Mouse (Mus musculus) frontal cortex, postnatal 36 days (tissue): ENCODE data around the gene Sox5.

ENCODE experiments used
- DNase-seq, 2 experiments: peaks; one replicate each; pipeline ENCODE4 v3.0.0; 2022; ENCODE audit warnings: low spot score in 2 of 2

Sox5 gene

DNA sequence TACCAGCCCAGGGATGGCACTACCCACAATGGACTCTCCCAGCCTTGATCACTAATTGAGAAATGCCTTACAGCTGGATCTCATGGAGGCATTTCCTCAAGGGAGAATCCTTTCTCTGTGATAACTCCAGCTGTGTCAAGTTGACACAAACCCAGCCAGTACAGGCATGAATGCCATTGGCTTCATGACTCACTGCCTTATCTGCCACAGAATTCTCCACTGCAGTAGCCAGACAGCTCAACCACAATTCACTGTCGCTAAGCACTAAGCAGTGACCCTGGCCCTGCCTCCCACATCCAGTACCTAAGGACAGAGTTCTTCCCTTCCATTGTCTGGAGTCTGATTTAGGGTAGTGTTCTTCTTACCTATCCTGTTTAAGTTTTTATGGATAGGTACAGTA is 65.4 kb downstream of the Sox5 start:
- no peak for DNase-seq

- DNase-seq: no peak
These were observed 69.9 kb downstream of the Sox5 start for GRCm38 (mm10) chr6:144711841-144712240.

GRCm38 (mm10) chr6:144710816-144711215 is 71.0 kb downstream of the Sox5 start:
- peak; percentile 6 to 12 for DNase-seq

DNA sequence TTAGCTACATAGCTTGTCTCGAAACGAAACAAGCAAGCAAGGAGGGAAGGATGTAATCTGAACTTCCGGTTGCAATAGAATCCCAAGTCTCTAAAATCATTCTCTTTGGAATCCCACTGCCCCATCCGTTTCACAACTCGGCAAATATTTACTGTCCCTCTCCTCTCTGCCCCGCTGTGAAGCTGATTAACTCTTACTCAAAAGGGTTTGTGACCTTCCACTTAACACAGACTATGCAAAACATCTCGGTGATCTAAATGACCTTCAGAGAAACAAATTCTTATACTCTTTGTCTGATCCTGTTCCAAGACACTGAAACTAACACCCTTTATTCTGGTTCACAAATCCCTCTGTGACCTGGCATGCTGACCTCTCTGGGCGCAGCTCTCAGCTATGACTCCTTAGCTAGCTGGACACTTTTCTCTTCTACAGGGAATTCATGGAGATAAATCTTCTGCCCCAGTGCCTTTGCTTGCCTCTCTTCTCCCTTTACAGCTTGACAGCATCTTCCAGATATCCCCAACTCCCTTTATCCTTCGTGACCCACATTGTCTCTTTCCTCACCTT is 72.1 kb downstream of the Sox5 start:
- DNase-seq: no peak

DNA sequence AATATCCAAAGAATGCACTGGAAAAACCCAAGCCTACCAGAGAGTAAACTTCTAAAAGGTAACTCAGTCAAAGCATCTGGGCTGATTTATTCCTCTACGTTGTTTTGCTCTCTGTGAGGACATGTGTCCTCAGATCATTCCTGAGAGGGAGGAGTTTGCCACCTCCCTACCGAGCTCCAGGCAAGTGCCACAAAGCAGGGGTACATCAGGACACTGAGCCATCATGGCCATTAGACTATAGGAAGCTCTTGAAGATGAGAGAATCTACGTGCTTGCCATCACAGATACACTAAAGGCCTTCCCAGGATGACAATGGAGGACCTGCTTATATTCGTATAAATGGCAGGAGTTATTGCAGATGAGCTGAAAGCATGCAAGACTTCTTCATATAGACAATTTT is 73.4 kb downstream of the Sox5 start:
- no peak for DNase-seq

DNA sequence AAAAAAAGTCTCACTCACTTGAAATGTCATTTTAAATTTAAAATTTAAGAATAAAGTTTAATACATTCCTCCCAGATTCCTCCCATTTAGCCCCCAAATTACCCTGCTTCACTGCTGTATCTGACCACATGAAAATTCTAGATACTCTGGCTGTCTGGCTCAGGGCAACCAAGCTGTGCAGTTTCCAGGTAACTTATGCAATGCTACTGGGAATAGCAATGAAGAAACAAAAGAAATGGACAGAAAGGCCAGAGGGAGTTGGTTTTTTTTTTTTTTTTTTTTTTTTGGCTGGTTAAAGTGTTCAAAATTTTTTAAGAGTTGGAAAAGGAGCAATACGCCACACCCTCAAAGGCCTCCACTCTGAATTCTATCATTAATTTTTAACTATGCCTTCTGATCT is 73.8 kb downstream of the Sox5 start:
- DNase-seq: no peak

- DNase-seq: no peak
These were observed 76.8 kb downstream of the Sox5 start for GRCm38 (mm10) chr6:144704962-144705361.

- peak; percentile 29 to 33 for DNase-seq
These were observed 86.1 kb downstream of the Sox5 start for GRCm38 (mm10) chr6:144695660-144696059.

GRCm38 (mm10) chr6:144693211-144693899 is 88.4 kb downstream of the Sox5 start:
- no peak for DNase-seq

DNA sequence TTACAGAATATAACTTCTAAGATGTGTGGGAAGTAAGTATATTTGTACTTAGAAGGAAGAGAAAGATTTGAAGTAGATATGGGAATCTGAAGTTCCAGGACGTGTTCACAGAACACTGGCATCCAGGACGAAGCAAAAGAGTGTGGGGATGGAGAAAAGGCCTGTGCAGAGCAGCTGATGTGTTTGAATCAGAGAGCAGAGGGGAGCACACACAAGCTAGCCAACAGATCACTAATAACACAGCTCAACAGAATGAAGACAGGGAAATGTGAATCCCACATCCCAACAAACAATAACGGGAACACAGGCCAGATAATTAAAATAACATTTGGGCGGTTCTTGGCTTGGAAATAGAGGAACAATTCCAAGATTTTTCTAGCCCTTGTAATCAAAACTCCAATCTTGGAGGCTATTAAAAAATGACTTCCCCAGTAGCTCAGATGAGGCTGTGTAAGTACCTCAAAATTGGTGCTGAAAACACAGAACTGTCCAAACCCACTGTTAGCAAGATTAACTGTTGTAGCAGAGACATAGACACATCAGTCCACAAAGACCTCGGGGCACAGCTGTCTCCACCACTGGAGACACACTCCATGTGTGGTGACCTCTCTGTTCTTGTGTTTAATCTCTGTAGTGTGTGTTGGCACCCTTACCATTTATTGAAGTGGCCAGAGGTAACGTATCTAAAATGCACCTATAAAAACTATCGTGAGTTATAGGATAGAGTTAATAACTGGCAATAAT is 90.3 kb downstream of the Sox5 start:
- DNase-seq: no peak

- no peak for DNase-seq
These were observed 92.7 kb downstream of the Sox5 start for GRCm38 (mm10) chr6:144689076-144689475.

GRCm38 (mm10) chr6:144687681-144688080 is 94.1 kb downstream of the Sox5 start:
- DNase-seq: no peak

DNA sequence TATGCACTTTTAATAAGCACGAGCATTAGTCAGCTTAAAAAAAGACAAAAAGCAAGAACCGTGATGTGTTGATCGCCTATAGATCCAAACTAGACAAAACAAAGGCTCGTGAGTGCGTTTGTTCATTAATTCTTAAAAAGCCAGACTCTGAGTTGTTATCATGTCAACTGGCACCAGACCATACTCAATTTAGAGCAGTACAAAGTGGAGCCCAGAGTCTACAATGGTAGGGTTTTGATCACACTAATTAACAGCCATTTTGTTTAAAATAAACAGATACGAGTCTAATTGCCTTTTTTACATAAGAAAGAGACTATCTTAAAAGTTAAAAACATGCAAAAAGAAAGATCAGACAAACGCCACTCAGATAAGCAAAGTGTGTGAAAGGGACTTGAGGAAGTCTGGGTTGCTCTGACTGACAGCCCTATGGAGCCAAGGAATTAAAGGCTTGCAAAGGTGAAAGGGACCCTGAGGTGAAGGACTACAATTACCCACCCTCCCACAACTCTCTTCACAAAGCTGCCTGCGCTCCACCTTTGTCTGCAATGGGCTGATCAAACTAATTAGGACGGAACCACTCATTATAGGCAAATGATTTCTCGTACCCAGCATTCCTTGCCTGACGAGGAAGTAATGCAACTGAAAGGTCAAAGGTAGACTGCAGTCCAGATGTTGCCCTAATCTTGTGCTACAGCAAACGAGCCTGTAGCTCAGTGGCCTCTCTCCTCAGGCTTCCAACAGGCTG is 100.6 kb downstream of the Sox5 start:
- DNase-seq: no peak

DNA sequence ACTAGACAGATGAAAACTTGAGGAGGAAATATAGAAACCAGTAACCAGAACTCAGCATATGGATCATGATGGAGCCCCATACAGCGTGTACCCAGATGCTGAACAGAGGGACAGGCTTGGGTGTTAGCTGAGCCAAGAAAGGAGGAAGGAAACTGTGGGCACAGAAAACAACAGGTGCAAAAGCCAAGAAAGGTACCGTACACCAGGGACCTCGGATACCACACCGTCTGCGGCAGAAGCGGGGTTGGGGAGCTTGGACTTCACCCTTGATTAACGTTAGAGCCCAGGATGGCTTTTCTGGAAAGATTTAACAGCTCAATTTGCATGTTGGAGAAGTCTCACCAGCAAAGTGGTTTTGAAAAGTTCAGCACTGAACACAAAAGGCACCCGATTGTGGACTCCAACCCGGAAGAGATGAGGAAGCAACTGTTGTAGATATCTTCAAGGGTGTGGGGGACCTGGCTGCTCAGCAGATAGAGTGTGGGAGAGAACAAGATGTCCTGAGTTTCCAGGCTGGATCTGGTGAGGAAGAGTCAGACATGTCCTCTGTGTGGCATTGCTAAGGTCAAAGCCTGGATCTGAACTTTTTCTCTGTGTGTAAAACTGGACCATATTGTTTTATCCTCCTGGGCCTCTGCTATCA is 104.2 kb downstream of the Sox5 start:
- no peak for DNase-seq

DNA sequence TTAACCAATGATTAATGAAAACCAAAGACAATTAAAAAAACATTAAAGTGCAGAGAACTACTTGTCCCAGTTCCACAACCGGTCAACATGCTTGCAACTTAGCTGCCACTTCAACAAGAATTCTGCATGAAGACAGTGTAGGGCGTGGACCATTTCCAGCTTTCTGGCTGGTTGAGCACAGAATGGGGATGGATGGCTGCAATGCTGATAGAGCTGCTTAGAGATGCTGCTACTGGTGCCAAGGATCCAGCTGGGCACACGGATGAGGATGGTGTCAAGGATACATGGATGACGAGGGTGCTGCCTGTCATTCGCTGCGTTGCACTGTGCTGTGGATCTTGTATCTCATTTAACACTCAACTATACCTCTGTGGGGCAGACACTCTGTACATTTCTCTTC is 106.7 kb downstream of the Sox5 start:
- DNase-seq: no peak

DNA sequence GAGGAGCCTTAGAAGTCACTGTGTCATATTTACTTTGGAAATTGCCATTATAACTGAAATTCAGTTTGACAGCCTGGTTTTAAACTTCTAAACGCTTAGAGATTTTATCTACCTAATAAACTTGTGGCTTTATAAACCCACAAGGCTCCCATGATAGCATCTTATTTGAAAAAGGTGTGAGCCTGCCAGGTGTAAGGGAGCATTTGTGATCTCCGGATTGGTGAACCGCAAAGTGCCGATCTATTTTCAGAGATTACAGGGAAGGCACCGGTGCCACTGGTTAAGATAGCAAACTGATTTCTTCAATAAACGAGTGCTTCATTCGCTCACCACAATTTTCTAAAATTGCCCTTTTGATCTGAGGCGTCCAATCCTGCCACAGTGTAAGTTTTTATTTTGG is 107.9 kb downstream of the Sox5 start:
- no peak for DNase-seq

- DNase-seq: no peak
These were observed 111.2 kb downstream of the Sox5 start for GRCm38 (mm10) chr6:144670433-144671167.

GRCm38 (mm10) chr6:144666617-144667016 is 115.2 kb downstream of the Sox5 start:
- no peak for DNase-seq

- no peak for DNase-seq
These were observed 117.0 kb downstream of the Sox5 start for GRCm38 (mm10) chr6:144664765-144665164.

- DNase-seq: no peak
These were observed 118.2 kb downstream of the Sox5 start for GRCm38 (mm10) chr6:144663516-144664074.
